Mouse (Mus musculus) adrenal gland, adult (tissue): Measurements from ENCODE around the gene Nr4a3.

Experiments
- DNase-seq, 2 experiments: peaks; one replicate each; pipeline ENCODE4 v3.0.0; 2022 to 2023; ENCODE audit warnings: low spot score in 1 of 2; ENCODE audit not compliant: inconsistent age in 2 of 2

Gene Nr4a3

DNA sequence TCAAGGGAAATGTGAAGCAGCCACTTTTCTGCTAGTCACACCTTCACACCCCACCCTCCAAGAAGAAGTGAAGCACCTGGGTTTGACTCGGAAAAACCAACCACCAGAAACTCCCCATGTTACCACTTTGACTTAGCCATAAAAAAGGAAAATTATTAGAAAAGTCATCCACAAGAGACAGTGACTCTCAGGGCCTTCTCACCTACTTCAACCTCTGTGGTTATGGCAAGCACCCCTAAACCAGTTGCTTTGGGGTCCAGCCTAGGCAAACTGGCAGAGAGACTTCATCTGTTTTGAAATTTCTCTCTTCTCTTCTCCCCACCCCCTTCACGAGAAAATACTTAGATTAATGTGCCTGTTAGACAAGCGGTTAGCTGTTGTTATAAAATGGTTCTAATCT lies 5.1 kb downstream of the Nr4a3 start:
- DNase-seq: no peak

DNA sequence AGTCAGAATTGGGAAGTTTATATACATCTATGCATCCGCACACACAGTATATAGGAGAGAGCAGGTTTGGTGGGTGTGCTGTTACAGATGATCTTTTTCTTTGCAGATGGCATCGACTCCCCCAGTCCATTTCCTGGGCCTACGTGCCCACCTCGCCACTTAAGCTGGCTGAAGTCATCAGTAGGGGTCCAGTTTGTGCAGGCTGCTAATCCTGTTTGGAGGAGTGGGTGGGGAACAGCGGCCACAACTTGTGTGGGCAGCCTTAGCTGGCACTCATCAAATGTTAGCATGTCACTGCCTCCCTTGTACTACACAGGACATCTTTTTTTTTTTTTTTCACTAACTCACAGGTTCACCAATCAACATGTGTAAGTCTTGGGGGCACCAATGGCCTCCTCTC lies 5.5 kb downstream of the Nr4a3 start:
- peak in 1 of 2 experiments; percentile 43 for DNase-seq

DNA sequence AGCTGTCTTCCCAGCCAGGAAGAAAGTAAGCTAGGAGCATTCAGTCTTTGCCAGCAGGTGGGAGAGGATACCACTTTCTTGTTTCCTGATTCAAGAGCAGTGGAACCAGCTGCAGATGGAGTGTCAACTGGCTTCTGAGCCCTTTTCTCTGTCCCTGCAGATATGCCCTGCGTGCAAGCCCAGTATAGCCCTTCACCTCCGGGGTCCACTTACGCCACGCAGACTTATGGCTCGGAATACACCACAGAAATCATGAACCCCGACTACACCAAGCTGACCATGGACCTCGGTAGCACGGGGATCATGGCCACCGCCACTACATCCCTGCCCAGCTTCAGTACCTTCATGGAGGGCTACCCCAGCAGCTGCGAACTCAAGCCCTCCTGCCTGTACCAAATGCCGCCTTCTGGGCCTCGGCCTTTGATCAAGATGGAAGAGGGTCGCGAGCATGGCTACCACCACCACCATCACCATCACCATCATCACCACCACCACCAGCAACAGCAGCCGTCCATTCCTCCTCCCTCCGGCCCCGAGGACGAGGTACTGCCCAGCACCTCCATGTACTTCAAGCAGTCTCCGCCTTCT lies 6.2 kb downstream of the Nr4a3 start:
- peak in 1 of 2 experiments; percentile 73 for DNase-seq

DNA sequence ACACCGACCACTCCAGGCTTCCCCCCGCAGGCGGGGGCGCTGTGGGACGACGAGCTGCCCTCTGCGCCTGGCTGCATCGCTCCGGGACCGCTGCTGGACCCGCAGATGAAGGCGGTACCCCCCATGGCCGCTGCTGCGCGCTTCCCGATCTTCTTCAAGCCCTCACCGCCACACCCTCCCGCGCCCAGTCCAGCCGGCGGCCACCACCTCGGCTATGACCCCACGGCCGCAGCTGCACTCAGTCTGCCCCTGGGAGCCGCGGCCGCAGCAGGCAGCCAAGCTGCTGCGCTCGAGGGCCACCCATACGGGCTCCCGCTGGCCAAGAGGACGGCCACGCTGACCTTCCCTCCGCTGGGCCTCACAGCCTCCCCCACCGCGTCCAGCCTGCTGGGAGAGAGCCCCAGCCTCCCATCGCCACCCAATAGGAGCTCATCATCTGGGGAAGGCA lies 6.7 kb downstream of the Nr4a3 start:
- peak; percentile 61 to 78 for DNase-seq

DNA sequence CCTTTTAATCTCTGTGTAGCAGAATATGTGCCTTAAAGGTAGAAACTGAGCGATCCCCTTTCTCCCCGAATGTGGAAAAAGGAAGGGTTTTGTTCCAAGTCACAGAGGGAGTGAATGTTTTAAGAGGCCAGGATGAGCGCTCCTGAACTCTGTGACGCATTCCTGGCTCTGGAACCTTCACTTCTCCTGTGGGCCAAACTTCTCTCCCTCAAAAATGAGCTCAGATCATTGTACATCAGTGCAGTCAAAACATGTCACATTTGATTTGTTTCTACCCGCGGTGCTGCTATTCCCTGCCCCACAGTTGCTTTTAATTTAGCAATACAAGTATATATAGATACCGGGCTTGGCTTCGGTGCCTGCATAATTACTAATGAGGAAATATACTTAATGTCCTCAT lies 16.8 kb downstream of the Nr4a3 start:
- peak in 1 of 2 experiments; percentile 55 for DNase-seq

DNA sequence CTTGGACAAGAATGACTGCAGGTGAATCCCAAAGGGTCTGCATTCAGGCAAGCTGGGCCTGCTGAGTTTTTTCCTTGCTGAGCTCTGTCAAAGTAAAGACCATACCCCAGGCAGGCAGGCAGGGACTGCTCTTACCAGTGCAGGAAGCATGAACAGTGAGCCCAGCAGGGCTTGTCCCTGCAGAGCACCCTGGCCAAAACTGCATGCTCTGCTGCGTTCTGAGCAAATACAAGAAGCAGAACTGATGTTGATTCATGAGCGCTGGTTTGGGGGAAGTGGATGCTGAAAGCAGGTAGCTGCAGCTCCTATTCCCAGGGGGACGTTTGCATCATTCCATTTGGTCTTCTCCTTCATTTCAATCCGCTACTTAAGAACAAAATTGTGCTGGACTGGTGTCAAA lies 19.4 kb downstream of the Nr4a3 start:
- peak in 1 of 2 experiments; percentile 14 for DNase-seq

DNA sequence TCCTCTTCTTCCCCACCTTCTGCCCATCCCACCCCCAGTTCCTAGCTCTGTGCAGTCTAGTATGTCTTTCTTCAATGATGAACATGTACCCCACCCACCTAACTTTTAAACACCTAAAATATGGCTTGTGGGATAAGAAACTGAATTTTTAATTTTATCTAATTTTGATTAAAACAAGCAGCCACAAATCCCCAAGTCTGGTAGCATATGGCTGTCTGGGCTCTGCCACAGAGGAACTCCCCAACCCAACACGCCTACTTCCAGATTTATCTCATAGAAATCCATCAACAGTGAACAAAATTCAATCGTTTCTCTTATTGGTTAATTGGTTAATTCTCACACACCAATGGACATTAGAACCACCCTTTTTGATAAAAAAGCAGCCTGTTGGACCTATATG lies 21.7 kb downstream of the Nr4a3 start:
- no peak for DNase-seq

DNA sequence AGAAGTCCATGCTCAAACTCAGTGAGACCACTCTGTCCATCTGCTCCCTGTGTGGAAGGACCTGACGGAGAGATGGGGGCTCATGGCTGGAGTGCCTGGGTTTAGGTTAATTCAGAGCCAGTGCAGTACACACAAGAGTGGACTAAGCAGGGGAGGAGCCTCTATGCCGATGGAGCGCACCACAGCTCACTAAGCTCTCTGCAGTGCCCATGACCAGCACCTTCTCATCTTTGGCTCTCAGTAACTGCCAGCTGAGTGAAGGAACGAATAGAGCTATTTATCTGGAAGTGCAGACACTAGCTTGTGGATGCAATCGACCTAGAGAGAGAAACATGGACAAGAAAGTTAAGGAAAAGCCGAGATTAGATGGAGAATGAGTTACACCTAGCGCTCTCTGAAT lies 24.2 kb downstream of the Nr4a3 start:
- peak; percentile 53 to 86 for DNase-seq

DNA sequence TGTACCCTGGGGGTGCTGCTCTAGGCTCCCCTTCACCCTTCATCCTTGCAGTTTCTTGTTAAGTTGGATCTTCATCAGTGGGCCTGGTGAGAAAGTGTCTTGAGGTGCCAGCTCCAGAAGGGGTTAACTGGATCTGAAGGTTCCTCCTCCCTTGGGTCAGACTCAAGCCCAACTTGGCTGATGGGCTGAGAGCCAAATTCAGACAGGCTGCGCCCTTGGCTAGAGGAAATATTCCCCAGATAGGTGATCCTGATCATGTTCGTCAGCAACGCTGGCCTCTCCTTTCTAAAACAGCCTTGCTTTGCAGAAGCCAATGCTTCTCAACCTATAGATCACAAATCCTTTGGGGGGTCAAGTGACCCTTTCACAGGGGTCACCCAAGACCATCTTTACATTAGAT lies 27.1 kb downstream of the Nr4a3 start:
- DNase-seq: peak; percentile 67 to 88

DNA sequence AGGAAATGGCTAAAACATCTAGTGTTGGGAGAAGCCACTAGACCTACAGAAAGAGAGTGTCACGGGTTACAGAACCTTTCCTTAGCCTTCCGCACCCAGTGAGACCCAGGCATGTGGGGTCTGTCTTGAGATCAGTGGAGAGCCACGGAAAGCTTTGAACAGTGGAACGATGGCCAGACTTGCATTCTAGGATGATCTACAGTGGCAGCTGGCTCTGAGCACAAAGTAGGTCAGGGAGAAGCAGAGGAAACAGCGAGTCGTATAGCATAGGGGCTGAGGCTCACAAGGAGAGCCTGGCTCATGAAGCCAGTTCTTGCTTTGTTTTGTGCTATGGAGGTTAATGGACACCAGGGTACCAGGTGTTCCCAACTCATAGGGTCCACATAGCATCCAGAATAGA lies 28.4 kb downstream of the Nr4a3 start:
- peak; percentile 18 to 60 for DNase-seq

DNA sequence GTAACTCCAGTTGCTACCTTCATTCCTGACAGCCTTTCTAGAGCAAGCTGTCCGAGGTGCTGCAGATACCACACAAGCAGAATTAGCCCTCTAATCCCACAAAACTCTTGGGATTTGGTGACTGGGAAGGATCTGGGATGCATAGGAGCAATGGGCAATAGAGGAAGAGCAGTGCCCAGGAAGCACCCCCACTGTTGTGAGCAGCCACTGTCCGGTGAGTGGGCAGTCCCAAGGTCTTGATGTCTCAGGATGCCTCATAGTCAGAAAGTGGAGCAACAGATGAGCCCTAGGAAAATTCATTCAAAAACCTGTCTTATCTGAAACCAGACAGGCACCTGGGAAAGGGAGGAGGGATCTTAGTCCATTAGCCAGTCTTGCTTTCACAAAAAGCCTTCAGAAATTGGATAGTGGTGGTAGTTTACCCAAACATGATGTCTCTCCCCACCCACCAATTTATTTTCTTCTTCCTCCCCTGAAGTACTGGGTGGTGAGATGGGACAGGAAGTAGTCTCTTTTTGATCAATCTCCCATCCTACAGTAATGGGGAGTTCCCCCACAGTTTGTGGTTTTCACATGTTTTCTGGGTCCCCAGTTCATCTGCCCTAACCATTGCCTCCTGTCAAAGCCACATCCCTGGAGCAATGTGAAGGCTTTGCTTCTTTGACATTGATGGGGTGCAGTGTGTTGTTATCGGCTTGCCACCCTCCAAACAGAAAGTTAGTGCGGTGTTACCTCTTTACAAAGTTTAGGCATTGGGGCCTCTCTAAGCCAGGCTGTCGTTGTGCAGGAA lies 29.7 kb downstream of the Nr4a3 start:
- peak in 1 of 2 experiments; percentile 63 for DNase-seq

DNA sequence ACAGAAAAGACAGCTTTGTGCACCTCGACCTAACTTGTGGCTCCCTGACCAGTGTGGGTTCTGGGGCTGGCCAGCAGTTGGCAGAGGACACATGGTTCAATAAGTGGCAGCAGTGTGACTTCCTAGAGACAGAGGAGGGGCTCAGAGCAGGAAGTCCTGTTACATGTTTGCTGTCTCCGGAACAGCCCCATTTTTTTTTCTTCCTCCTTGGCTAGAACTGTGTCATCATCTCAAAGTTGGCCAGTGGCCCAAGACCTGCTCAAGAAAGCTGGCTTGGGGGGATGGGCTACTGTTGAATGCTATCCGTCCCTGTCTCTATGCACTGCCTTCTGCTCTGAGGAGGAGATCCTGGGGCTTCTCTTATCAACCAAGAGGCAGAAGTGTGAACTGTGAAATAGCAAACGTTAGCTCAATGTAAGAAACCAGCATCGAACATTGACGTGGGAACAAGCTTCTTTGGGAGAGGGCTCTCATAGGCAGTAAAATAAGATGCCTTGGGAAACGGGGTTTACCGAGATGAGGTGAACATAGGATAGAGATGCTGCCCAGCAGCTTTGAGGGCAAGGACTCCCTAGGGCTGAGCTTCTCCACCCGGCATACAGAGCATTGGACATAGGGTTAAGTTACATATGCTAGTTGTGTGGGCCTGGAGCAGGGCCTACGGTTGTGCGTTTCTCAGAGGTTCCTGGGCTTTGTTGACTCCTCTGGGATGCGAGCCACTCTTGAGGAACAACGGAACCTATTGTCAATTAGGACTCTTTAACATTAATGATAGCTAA lies 31.9 kb downstream of the Nr4a3 start:
- DNase-seq: peak; percentile 50 to 79

DNA sequence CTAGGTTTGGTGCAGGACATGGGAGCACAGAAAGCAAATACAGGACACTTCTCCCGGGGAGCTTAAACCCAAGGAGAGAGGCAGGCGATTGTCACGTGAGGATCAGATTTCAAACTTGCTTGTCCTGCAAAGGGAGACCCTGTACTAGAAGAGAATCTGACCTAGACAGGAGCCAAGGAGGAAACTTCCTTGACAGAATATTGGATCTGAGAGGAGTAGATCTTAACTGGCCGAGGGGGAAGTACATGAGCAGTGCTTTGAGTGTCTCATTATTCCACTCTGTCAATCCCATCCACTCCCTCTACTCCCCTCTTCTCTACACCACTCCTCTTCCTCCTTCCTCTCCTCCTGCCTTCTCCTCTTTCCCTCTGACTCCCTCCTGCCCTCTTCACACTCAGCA lies 33.3 kb downstream of the Nr4a3 start:
- DNase-seq: no peak

DNA sequence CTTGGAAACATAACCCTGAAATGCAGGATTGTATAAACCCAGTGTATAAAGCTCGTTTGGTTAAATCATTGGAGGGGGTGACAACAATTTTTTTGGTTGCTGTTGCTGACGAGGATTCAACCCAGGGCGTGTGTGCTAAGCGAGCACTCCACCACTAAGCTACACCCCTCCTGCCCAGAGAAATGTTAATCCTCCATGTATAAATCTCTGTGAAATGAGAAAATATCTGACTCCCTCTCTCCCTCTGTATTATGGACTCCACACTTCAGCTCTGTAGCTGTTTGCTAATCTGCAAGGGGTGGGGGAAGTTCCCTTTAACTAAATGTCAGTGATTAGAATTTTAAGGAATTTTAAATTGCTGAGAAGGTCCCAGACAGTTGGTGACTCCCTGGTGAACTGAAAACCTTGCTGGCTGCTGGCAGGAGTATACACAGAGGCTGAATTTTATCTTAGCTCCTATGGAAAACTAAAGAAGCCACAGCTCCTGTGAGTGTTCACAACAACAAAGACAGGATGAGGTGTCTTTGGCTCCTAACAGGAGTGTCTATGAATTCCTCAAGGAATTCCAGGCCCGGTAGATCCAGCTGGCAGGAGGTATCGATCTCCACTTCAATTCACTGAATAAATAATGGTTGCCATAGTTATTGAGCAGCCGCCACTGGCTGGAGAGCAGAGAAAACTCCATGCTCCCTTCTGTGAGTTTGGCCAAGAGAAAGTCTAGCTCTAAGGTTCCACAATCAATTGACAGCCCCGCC lies 34.5 kb downstream of the Nr4a3 start:
- DNase-seq: no peak

DNA sequence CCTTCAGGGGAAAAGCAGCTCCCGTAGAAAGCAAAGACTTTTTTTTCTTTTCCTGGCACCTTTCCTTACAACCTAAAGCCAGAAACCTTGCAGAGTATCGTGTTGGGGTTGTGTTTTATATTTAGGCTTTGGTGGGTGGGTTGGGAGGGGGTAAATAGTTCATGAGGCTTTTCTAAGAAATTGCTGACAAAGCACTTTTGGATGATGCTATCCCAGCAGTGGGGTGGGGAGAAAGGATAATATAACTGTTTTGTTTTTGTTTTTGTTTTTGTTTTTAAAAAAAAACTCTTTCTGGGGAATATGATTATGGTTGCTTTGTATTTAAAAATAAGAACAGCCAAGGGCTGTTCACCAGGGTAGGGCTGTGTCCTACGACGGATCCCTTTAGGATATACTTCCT lies 38.5 kb downstream of the Nr4a3 start:
- no peak for DNase-seq

DNA sequence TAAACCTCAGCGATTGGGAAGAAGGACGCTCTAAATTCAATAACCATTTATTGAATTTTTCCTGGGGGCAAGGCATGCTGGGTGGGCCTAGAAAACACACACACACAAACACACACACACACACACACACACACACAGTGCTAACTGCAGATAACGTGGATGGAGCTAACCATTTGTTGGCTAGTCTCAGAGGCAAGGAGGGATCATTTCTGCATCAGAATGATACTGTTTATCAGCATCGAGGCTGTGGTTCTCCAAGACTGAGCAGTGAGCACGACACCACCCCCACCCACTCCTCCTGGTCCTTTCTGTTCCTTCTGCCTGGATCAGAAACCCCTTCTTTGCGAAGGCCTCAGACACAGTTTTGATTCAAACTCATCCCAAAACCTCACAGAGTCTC lies 41.7 kb downstream of the Nr4a3 start:
- no peak for DNase-seq

DNA sequence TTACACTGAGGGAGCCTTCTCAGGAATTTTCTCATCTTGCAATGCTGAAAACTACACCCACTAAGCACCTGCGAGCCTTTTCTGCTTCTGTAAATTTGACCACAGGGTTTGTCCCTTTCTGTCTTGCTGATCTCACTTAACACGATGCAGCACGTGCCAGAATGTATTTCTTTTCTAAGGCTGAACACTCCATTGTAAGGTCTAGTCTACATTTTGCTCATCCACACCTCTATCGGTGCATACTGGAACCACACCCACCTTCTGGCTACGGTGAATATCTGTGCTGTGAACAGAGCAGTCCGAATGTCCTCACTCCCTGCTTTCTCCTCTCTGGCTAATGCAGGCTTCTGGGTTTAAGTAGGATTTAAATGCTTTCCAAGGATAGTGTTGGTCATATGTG lies 42.5 kb downstream of the Nr4a3 start:
- no peak for DNase-seq

DNA sequence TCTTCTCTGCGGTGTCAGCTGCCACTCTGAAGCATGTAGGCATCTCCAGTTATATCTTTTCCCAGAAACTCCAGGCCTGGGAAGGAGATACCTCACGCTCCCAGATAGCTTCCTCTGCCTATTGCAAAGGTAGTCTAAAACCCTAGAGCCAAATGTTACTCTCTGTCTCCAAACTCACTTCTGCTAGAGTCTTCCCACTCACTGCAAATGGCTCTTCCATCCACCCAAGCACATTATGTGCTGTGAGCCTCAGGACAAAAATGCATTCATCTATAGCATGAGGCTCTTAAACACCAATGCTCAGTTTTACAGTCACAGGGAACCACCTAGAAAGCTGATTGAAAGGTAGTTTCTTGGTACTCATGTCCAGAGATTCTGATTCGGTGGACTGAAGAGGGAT lies 48.3 kb downstream of the Nr4a3 start:
- DNase-seq: no peak

DNA sequence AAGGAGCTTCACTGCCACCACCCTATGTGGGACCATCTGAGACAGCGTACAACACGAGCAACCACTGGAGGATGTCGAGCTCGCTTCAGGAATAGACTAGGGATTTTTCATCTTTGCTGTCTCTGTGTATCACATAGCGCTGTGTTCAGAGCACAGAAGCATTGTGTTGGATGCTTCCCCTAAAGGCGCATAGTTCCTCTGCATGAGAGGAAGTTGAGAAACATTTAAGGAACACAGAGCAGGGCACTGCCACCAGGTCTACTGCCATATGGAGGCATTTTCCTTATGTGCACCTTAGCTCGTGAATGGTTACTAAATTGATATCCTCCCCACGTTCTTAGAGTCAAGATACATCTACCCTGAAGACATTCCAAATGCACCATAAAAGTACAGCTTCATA lies 55.3 kb downstream of the Nr4a3 start:
- DNase-seq: no peak

DNA sequence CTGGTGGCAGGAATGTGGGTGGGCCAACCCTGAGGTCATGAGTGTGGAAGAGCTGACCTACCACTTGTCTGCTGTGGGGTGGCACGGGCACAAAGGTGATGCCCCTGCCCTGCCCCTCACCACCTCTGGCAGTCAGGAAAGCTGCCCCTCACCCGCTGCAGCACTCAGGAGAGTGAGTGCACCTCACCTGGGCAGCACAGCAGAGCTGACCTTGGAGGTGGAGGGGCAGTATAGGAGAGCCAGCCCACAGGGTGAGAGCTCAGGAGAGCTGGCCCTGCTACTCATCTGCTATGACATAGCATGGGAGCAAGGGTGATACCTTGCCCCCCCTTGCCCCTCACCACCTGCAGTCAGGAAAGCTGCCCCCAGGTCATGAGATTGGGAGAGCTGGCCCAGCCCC lies 57.0 kb downstream of the Nr4a3 start:
- DNase-seq: no peak

DNA sequence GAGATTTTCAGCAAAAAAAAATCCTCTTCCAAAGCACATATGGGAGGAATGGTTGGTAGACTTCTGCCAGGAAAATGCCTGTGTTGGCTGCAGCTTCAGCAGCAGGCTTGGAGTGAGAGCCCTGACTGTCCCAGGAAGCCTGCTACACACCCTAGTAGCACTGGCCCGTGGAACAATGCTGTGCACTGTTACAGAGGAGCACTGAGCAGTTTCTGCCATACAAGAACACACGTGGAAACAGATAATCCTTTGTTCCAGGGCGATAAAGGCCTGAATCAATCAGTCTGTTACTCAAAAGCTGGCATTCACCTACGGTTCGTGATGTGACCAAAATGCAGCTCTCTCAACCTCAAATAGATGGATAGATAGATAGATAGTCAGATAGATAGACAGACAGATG lies 60.4 kb downstream of the Nr4a3 start:
- no peak for DNase-seq
